Mouse (Mus musculus): Measurements from ENCODE around the gene Brd7. TPM values are rescaled to one million over a fixed set of nuclear protein-coding genes. Genes with fewer than 3 reads are reported as not detected.

The Brd7 gene
- polyA plus RNA-seq, 1 experiment from 2014 or later: 154 TPM

- WGBS (ENCODE audit: missing documents): 43% methylated on average over 1 of the region's 1 CpGs
- Histone ChIP-seq H3K36me3 (ENCODE audit: inconsistent target) (no peaks in the 10 kb centered on the region), H3K27ac (peak overlapping the region; percentile 39), H3K79me2 (ENCODE audit: inconsistent target) (peaks cover 60% of the 10 kb centered on the region), H3K4me3 (ENCODE audit: inconsistent target) (no peak overlapping the region)
Observed at GRCm38 (mm10) chr8:88289901-88290300, 72.1 kb downstream of the Brd7 start.

- peaks cover 56% of the 10 kb centered on the region for H3K79me2 ChIP-seq (ENCODE audit: inconsistent target)
- WGBS (ENCODE audit: missing documents): 4% methylated on average over 9 of the region's 12 CpGs
- H3K27ac ChIP-seq: peak overlapping the region; percentile 82
- peak overlapping the region; percentile 6; the same call in 1 of the 2 replicates for H3K4me3 ChIP-seq (ENCODE audit: inconsistent target)
- H3K36me3 ChIP-seq (ENCODE audit: inconsistent target): no peaks in the 10 kb centered on the region
Observed at GRCm38 (mm10) chr8:88288622-88289242, 73.3 kb downstream of the Brd7 start.

GRCm38 (mm10) chr8:88286421-88286960 lies 75.5 kb downstream of the Brd7 start:
- H3K36me3 ChIP-seq (ENCODE audit: inconsistent target): no peaks in the 10 kb centered on the region
- peaks cover 36% of the 10 kb centered on the region for H3K79me2 ChIP-seq (ENCODE audit: inconsistent target)
- H3K27ac ChIP-seq: no peak overlapping the region
- H3K4me3 ChIP-seq (ENCODE audit: inconsistent target): no peak overlapping the region
- 83% methylated on average over 14 of the region's 14 CpGs for WGBS (ENCODE audit: missing documents)

GRCm38 (mm10) chr8:88285469-88286356 lies 76.3 kb downstream of the Brd7 start:
- peaks cover 29% of the 10 kb centered on the region; the same call in 1 of the 2 replicates for H3K79me2 ChIP-seq (ENCODE audit: inconsistent target)
- H3K36me3 ChIP-seq (ENCODE audit: inconsistent target): no peaks in the 10 kb centered on the region
- H3K27ac ChIP-seq: no peak overlapping the region
- no peak overlapping the region for H3K4me3 ChIP-seq (ENCODE audit: inconsistent target)
- 86% methylated on average over 8 of the region's 8 CpGs for WGBS (ENCODE audit: missing documents)

GRCm38 (mm10) chr8:88284738-88285137 lies 77.3 kb downstream of the Brd7 start:
- no peaks in the 10 kb centered on the region for H3K36me3 ChIP-seq (ENCODE audit: inconsistent target)
- no peak overlapping the region for H3K27ac ChIP-seq
- WGBS (ENCODE audit: missing documents): 90% methylated on average over 7 of the region's 7 CpGs
- no peak overlapping the region for H3K4me3 ChIP-seq (ENCODE audit: inconsistent target)
- peaks cover 27% of the 10 kb centered on the region; the same call in 1 of the 2 replicates for H3K79me2 ChIP-seq (ENCODE audit: inconsistent target)

- Histone ChIP-seq H3K79me2 (ENCODE audit: inconsistent target) (peaks cover 27% of the 10 kb centered on the region; the same call in 1 of the 2 replicates), H3K4me3 (ENCODE audit: inconsistent target) (no peak overlapping the region), H3K27ac (peak overlapping the region; percentile 86), H3K36me3 (ENCODE audit: inconsistent target) (no peaks in the 10 kb centered on the region)
- 75% methylated on average over 13 of the region's 13 CpGs for WGBS (ENCODE audit: missing documents)
Observed at GRCm38 (mm10) chr8:88283243-88284115, 78.5 kb downstream of the Brd7 start.

GRCm38 (mm10) chr8:88282684-88283083 lies 79.3 kb downstream of the Brd7 start:
- Histone ChIP-seq H3K36me3 (ENCODE audit: inconsistent target) (no peaks in the 10 kb centered on the region), H3K4me3 (ENCODE audit: inconsistent target) (no peak overlapping the region), H3K79me2 (ENCODE audit: inconsistent target) (peaks cover 34% of the 10 kb centered on the region; the same call in 1 of the 2 replicates), H3K27ac (peak overlapping the region; percentile 86)
- 5% methylated on average over 8 of the region's 8 CpGs for WGBS (ENCODE audit: missing documents)

Other genes starting within 250 kb of the Brd7 start
- 35.1 to 43.4 TPM (median 37.8 TPM) in 3 replicates for gene Cnep1r1, start 243.4 kb downstream of the Brd7 start, polyA plus RNA-seq (2018)
- gene Heatr3, start 224.3 kb downstream of the Brd7 start, polyA plus RNA-seq (2018): 10.9 to 28.0 TPM (median 12.5 TPM) in 3 replicates
- 18.2 to 27.6 TPM (median 20.6 TPM) in 3 replicates for gene Tent4b, start 163.0 kb downstream of the Brd7 start, polyA plus RNA-seq (2018)
- 49.6 to 90.2 TPM (median 76.3 TPM) in 3 replicates for gene Adcy7, start 89.8 kb downstream of the Brd7 start, polyA plus RNA-seq (2018)
- gene Nkd1, start 159.2 kb upstream of the Brd7 start, polyA plus RNA-seq (2018): not detected in 3 replicates